7 mouse cellular contexts compared by ENCODE assay signal in genomic region chr4:135494521-135495396, GRCm38 (mm10). TPM values are rescaled to one million over a fixed set of nuclear protein-coding genes. Genes with fewer than 3 reads are reported as not detected.
A peak's percentile ranks its signal among the peaks of the same experiment; 100 is the strongest.
DNase-seq lines count a peak whose midpoint lies in the region; ATAC-seq lines count a peak whose summit lies in the region.

Gene Stpg1, plus strand, starts transcription at chr4:135494790.
Gene Nipal3, minus strand, starts transcription at chr4:135495038.

- peaks cover 7% of the 10 kb centered on the region; the same call in 1 of the 2 replicates for H3K4me1 ChIP-seq in intestine, embryonic 14.5 days (replicated peaks; ENCODE audit: control insufficient read depth, insufficient read depth, low read length)

- no peaks in the 10 kb centered on the region for H3K9me3 ChIP-seq in intestine, embryonic 14.5 days (ENCODE audit: control insufficient read depth, low read length)

- peak within 1 kb of the TSS; percentile 69 for H3K4me3 ChIP-seq in intestine, embryonic 14.5 days (ENCODE audit: low read depth, low read length)

- H3K9ac ChIP-seq in intestine, embryonic 14.5 days (ENCODE audit: low read length): peak within 1 kb of the TSS; percentile 53

- H3K36me3 ChIP-seq in intestine, embryonic 14.5 days (ENCODE audit: control insufficient read depth, insufficient read depth, low read length): 0 out of 2 replicates have a peak, but pooled peaks cover 9% of the 10 kb centered on the region

- peak within 1 kb of the TSS; percentile 47; the same call in 1 of the 2 replicates for H3K27ac ChIP-seq in intestine, embryonic 14.5 days (ENCODE audit: low read depth)

- intact Hi-C loops in left cerebral cortex, postnatal 14 days (cut with DNase I): loop anchor here (10.0 kb wide), 1 partner anchor 140 kb away; the partner anchor contains the start of gene Srrm1

- peak within 1 kb of the TSS; percentile 91 for H3K4me2 ChIP-seq in intestine, embryonic 14.5 days (ENCODE audit: low read length)

- peak; percentile 73 to 77 for DNase-seq in adrenal gland, adult 18-20 months (ENCODE audit: low spot score in 2 of 2)
- peak; percentile 95 for DNase-seq in embryo, embryonic 11 days
- DNase-seq in gastrocnemius, postnatal 25 days: peak; percentile 90
- peak; percentile 91 for DNase-seq in intestine, embryonic 14.5 days (ENCODE audit: low spot score)
- peak; percentile 87 to 91 for DNase-seq in left cerebral cortex, postnatal 14 days (ENCODE audit: low spot score in 2 of 2)
- peak; percentile 93 for DNase-seq in mesoderm, embryonic 11.5 days (ENCODE audit: low read depth, low spot score)
- DNase-seq in right cerebral cortex, postnatal 4 days: peak; percentile 80

- no peaks in the 10 kb centered on the region for H3K27me3 ChIP-seq in intestine, embryonic 14.5 days (replicated peaks; ENCODE audit: control insufficient read depth, insufficient read depth, low read length)

- WGBS in intestine, embryonic 14.5 days: under 1% methylated on average over 53 of the region's 53 CpGs

- peak; percentile 93 for ATAC-seq in intestine, embryonic 14.5 days (replicated peaks; ENCODE audit: low FRiP score, low TSS enrichment, low read depth)

RNA-seq across cellular contexts. Expression of gene Stpg1, which starts in this region (rescaled TPM):
- total RNA-seq in adrenal gland, adult 18-20 months (2021): under 1 TPM; 0.29 to 0.89 TPM
- under 1 TPM in 1 of 2 experiments, not detected in 1; 0.67 TPM for total RNA-seq in gastrocnemius, postnatal 25 days (2021)
- 0.19 and 0.42 TPM in 2 replicates for polyA plus RNA-seq in intestine, embryonic 14.5 days (2014; fragmentation: Nextera tagmentation; extraction: Ambion mirVana)
- total RNA-seq in left cerebral cortex, postnatal 14 days (2021): 1 to 10 TPM in 1 of 2 experiments, under 1 TPM in 1; 0.81 to 1.1 TPM

RNA-seq across cellular contexts. Expression of gene Nipal3, which starts in this region (rescaled TPM):
- total RNA-seq in adrenal gland, adult 18-20 months (2021): 10 to 100 TPM; 11.9 to 15.2 TPM
- total RNA-seq in gastrocnemius, postnatal 25 days (2021): 10 to 100 TPM; 11.0 to 13.6 TPM
- 4.3 and 6.7 TPM in 2 replicates for polyA plus RNA-seq in intestine, embryonic 14.5 days (2014; fragmentation: Nextera tagmentation; extraction: Ambion mirVana)
- total RNA-seq in left cerebral cortex, postnatal 14 days (2021): 100 to 1,000 TPM; 111 to 118 TPM

Comparison
In these comparisons a context has a peak if more than half of its experiments do, and no peak if none do; other contexts are left out.
1. Peak in every context shown above with its lines: DNase-seq, ATAC-seq, H3K4me3 ChIP-seq and H3K27ac ChIP-seq.
2. RNA of gene Nipal3 (total RNA-seq): 111 to 118 TPM in left cerebral cortex, postnatal 14 days; 11.9 to 15.2 TPM in adrenal gland, adult 18-20 months and 11.0 to 13.6 TPM in gastrocnemius, postnatal 25 days; every median in the first group is over 4 times any median in the second.